Mouse (Mus musculus) layer of hippocampus, adult 9-10 months (tissue): ENCODE measurements at regions not wholly inside any gene's neighbourhood (a gene's known extent, or its start where the extent isn't known, plus 50 kb on each side); places are given as distances from the start of the nearest gene placed in this dataset.

ENCODE experiments used
- DNase-seq: peaks from one replicate; pipeline ENCODE4 v3.0.0; 2022; ENCODE audit warnings: low spot score

DNA sequence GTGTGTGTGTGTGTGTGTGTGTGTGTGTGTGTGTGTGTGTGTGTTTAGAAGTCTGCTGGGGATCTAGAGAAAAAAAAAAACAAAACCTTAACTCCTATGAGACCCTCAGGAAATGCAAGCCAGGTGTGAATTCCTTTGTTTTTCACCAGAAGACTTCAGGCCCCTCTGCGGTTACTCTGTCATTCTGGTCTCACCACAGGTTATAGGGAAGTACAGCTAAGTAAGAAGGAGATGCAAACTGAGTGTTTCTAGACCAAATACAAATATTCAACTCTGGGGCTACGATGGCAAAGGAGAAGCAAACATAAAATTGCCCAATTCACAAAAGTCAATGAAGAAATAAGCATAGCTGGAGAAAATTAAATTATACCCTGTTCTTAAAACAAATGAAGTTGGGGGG, 54.9 kb upstream of the Basp1 start:
- DNase-seq = no peak

- DNase-seq = no peak
Observed at GRCm38 (mm10) chr15:25469185-25469845, 55.8 kb upstream of the Basp1 start.

DNA sequence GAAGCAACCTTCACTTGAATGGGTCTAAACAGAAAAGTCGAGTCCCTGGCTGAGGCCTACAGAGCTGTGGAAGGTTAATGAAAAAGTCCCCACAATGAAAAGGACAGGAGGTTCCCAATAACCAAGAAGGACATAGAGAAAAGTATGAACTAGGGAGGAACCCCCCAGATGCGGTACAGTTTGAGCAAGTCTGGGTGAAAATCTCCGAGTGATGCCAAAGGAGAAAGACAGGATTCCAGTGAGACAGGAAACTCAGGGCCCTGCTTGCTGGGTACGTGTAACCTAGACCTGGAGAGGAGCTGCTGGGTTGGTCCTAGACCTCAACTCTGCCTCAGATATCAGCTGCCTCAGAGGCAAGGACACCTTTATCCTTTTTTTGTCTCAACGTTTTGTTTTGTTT, 57.8 kb upstream of the Basp1 start:
- no peak for DNase-seq

GRCm38 (mm10) chr15:25473201-25473710, 59.7 kb upstream of the Basp1 start:
- DNase-seq = no peak

- no peak for DNase-seq
Observed at GRCm38 (mm10) chr15:25474096-25474495, 60.5 kb upstream of the Basp1 start.

- DNase-seq = no peak
Observed at GRCm38 (mm10) chr15:25482586-25482985, 69.0 kb upstream of the Basp1 start.

DNA sequence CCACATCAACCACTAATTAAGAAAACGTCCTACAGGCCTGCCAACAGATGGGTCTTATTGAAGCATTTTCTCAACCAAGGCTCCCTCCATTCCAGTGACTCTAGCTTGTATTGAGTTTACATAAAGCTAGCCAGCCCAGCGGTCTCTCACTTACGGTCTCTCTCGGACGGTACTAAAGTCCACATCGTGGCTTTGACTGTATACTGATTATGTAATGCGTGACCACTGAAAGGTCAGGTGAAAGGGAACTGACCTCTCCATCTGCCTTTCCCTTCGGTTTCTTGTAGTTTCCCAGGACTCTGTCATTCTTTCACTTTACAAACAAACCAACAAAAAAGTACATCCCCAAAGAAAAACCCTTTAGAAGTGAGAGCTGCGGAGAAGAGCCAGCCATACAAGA, 71.8 kb upstream of the Basp1 start:
- DNase-seq = no peak

DNA sequence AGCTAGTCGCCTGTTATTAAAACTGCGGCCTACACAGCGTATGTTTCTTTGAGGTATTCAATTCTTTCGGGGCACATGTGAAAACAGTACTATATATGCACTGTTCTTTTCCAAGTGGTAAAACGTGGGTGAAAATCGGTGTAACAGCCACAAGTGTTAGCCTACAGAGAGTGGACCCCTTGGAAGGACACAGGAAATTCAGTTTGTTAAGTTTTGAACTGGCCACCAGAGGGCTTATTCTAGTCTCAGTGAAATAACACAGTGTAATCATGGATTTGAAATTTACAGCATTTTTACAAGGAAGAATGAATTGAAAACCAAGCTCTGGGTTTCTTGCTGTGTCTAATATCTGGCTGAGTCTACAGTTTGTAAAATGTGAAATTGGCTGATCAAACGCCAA, 72.6 kb upstream of the Basp1 start:
- DNase-seq = peak; percentile 6

- DNase-seq = no peak
Observed at GRCm38 (mm10) chr15:25489804-25490203, 76.2 kb upstream of the Basp1 start.

- DNase-seq = no peak
Observed at GRCm38 (mm10) chr15:25492161-25492746, 78.7 kb upstream of the Basp1 start.

GRCm38 (mm10) chr15:25494687-25495299, 81.2 kb upstream of the Basp1 start:
- DNase-seq = no peak

DNA sequence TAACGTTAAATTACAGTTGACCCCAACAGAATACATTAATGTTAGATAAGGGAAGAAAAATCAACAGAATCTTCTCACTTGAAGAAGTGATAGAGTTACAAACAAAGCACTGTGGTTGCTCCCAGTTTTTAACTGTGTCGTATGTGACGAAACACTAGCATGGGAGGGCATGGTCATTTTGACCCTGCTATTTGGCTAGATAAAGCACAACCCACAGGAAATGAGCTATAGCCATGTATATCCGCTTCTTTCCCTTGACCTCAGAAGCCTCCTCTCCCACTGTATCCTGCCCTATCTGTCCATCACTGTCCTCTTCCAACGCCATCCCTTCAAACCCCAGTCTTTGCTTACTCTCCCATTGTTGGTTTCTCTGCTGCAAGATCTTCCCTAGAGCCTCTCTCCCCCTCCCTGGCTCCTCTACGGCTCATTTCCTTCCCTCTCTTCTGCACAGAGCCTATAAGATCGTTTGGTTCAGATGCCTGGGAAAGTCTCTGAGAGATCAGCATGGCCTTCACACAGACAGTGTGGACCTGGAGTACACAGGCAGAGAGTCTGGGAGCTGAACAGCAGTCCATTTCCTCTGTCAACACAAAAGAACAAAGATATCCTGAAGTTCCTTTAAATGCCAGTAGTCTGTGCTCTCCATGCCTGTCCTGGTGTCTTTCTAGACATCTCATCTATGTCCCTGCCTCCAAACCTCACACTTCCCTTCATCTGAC, 82.5 kb upstream of the Basp1 start:
- no peak for DNase-seq

GRCm38 (mm10) chr15:25497743-25498142, 84.2 kb upstream of the Basp1 start:
- DNase-seq = no peak

DNA sequence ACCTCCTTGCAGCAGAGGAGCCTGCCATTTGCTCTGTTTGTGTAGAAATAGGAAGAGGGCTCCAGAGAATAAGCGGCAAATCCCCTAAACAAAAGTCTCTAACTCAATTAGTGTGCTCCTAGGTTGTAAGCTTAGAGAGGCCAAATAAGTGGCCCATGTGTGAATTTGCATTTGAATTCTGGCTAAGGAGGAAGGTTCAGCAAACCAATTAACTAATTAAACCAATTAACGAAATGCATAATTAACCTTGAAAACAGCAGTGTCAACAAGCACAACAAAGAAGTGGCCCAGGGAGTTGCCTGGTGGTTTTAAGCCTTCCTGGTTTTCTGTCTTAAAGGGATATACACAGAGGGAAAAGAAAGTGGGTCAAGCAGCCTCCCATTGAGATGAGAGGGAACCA, 84.9 kb upstream of the Basp1 start:
- no peak for DNase-seq

DNA sequence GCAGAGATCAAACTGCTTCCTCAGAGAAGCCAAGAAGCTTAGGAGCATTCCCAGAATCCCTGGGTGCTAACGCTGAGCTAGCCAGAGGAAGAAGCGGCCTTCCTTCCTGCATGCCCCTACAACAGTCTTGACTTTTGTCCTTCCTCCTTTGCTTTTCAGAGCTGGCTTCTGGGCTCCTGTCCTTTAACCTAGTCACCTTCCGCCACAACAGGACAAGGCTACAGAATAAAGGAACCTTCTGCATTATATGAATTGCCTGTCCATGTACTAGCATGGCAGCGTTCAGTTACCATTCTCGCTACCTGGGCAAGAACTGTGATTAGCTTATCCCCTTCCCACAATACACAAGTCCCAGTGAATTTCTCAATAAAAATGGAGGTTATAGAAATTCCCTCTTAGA, 88.9 kb upstream of the Basp1 start:
- no peak for DNase-seq

GRCm38 (mm10) chr15:25503104-25503503, 89.5 kb upstream of the Basp1 start:
- no peak for DNase-seq

DNA sequence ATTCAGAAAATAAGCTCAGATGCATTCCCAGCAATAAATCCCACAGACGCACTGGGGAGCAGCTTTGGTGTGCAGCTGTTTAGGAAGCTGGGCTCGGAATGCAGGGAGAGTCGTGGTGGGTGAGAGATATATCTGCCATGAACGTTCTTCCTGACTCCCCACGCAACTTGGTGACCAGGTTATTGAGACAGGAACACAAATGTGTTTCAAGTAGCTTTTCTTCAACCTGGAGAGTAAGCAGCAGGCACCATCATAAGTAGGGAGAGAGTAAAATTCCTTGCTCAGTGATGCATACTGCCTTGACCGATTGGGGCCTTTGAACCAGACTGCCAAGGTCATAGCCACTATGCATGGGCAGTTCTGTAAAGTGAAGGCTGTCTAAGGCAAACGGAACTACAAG, 95.6 kb upstream of the Basp1 start:
- DNase-seq = no peak

DNA sequence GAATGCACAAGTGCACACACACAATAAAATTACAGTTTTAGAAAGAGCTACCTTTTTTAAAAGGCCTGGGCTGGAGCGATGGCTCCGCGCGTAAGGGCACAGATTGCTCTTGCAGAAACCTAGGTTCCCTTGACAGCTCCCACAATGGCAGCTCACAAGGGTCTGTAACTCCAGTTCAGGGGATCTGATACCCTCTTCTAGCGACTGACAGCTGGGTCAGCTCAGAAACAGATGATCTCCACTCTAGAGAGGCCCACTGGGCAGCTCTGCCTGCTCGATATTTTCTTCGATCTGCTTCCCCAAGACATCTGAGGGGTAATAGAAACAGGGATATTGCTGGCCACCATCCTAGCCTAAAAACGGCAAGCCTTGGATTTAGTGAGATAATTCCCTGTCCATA, 96.0 kb upstream of the Basp1 start:
- no peak for DNase-seq

DNA sequence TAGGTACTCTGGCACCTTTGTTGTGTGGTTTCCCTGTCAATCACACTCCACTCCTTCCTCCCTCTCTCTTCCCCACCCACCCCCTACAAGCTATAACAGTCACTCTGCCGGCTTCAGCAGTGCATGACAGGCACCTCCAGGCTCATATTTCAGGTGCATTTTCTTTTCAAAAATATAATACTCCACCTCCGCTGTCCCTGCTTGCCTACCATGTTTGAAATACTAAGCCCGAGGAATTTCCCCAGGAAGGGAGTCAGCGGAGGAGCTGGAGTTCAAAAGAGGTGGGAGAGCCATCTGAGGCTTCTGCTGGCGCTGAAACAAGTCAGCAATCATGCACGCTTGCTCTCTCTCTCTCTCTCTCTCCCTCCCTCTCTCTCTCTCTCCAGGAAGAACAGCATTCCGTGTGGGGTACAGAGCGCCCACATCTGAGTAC, 96.5 kb upstream of the Basp1 start:
- DNase-seq = no peak

DNA sequence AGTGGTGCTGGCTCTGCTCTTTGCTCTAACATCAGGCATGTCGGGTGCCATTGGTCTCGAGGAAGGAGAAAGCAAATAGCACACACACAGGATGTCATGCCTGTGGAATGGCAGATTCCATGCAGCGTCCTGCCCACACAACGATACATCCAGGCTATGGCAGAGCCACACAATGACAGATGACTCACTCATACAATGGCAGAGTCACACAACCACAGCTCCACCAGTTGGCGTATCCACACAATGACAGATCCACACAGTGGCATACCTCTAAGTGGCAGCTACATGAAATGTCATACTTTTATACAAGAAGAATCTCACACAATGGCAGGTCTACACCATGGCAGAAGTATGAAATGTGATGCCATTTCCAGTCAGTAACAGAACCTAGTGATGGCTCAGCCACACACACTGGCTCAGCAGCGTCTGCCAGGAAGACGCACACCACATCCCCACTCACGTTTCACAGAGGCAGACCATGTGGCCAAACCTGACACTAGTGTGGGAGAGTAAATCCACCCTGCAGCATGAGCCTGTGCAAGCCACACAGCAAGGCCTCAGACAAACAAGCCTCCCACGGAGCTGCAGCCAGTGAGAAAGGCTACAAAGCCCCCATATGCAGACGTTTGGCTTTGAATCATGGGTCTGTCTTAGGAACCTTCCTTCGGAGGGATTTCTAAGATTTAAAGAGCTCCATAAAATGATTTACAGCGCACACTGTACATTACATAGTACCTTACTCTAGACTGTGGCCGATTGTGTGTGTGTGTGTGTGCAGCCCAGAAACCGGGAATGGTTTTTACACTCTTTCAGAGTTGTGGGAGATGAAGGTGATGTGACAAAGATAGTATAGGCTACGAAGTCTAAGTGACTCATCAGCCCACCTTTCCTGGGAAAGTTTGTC, 104.0 kb upstream of the Myo10 start:
- DNase-seq = no peak

GRCm38 (mm10) chr15:25524189-25524588, 98.1 kb upstream of the Myo10 start:
- DNase-seq = no peak

- DNase-seq = no peak
Observed at GRCm38 (mm10) chr15:25525337-25525736, 97.0 kb upstream of the Myo10 start.
